Mouse (Mus musculus) lung, embryonic 14.5 days (tissue): ENCODE measurements around the gene Gm5737. TPM values are rescaled to one million over a fixed set of nuclear protein-coding genes. Genes with fewer than 3 reads are reported as not detected.

Source experiments
- ATAC-seq: fragments of 200-750 bp; cut with Nextera tagmentation; 2 replicates; pipeline ENCODE4 v1.8.0; 2017; ENCODE audit warnings: mild to moderate bottlenecking, moderate TSS enrichment, moderate library complexity; ENCODE audit not compliant: insufficient read depth
- DNase-seq: peaks from one replicate; pipeline ENCODE4 v3.0.0-alpha.2; 2015
- H3K27ac ChIP-seq: fragments of 300-500 bp; sonication (generic); 2 replicates; pipeline ENCODE4 v1.5.1; 2014; ENCODE audit warnings: low read depth, mild to moderate bottlenecking, moderate library complexity
- H3K27me3 ChIP-seq: fragments of 300-500 bp; sonication (generic); 2 replicates; pipeline ENCODE4 v1.6.1; 2014; ENCODE audit warnings: low read length, control low read depth; ENCODE audit not compliant: insufficient read depth
- H3K36me3 ChIP-seq: fragments of 300-500 bp; sonication (generic); 2 replicates; pipeline ENCODE4 v1.6.1; 2014; ENCODE audit warnings: control low read depth; ENCODE audit not compliant: insufficient read depth
- H3K4me1 ChIP-seq: fragments of 300-500 bp; sonication (generic); 2 replicates; pipeline ENCODE4 v1.6.1; 2014; ENCODE audit warnings: antibody characterized with exemption, control low read depth; ENCODE audit not compliant: insufficient read depth
- H3K4me2 ChIP-seq: fragments of 300-500 bp; sonication (generic); 2 replicates; pipeline ENCODE4 v1.6.1; 2014; ENCODE audit warnings: mild to moderate bottlenecking
- H3K4me3 ChIP-seq: fragments of 300-500 bp; sonication (generic); 2 replicates; pipeline ENCODE4 v1.5.1; 2014; ENCODE audit warnings: low read depth, low read length
- H3K9ac ChIP-seq: fragments of 300-500 bp; sonication (generic); 2 replicates; pipeline ENCODE4 v1.6.1; 2014
- H3K9me3 ChIP-seq: fragments of 300-500 bp; sonication (generic); 2 replicates; pipeline ENCODE4 v1.6.1; 2016; ENCODE audit warnings: low read depth, low read length, control low read depth
- CTCF ChIP-seq: IDR thresholded peaks from 2 replicates; pipeline ENCODE4 v1.5.1; 2016; ENCODE audit warnings: antibody characterized with exemption, low read depth
- WGBS: fragments of 180-500 bp; shearing (Covaris S2); extraction: QIAGEN DNeasy Blood & Tissue Kit; methylation state at CpG from one replicate; pipeline ENCODE4 v1.1.7; 2014; 5-methylcytosine and 5-hydroxymethylcytosine counted together
- polyA plus RNA-seq: library from polyadenylated mRNA; unstranded; fragments of >200 nt; fragmentation: Nextera tagmentation; extraction: Ambion mirVana; gene quantifications from 2 replicates; pipeline ENCODE4 v1.2.1, GENCODE M21; 2014

Gene Gm5737
- polyA plus RNA-seq, 1 experiment from 2014 or later: not detected

DNA sequence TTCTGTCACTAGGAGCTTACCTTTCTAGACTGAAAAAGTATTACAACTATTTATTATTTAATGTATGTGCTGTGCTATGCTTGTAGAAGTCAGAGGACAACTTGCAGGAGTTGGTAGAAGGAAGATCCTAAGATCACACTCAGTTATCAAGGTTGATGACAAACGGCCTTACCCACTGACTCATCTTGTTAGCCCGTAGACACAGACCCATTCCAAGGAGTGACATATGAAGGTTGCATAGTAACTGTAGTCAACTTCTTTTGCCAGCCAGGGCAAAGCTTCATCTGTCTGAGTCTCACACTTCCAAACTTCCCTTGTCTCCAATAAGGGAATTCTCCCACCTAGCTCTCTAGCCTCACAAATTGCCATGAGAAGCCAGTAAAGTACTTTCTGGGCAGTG, 54.5 kb downstream of the Gm5737 start:
- H3K4me2 ChIP-seq: no peak overlapping the region
- no peaks in the 10 kb centered on the region for H3K27me3 ChIP-seq
- peaks cover 14% of the 10 kb centered on the region for H3K4me1 ChIP-seq
- no peaks in the 10 kb centered on the region for H3K36me3 ChIP-seq
- DNase-seq: no peak
- H3K4me3 ChIP-seq: no peak overlapping the region
- 67% methylated on average over 2 of the region's 2 CpGs for WGBS
- H3K27ac ChIP-seq: peak overlapping the region; percentile 37; the same call in 1 of the 2 replicates
- ATAC-seq: no peak
- H3K9me3 ChIP-seq: no peaks in the 10 kb centered on the region
- H3K9ac ChIP-seq: no peak overlapping the region
- TF ChIP-seq CTCF: no peak

DNA sequence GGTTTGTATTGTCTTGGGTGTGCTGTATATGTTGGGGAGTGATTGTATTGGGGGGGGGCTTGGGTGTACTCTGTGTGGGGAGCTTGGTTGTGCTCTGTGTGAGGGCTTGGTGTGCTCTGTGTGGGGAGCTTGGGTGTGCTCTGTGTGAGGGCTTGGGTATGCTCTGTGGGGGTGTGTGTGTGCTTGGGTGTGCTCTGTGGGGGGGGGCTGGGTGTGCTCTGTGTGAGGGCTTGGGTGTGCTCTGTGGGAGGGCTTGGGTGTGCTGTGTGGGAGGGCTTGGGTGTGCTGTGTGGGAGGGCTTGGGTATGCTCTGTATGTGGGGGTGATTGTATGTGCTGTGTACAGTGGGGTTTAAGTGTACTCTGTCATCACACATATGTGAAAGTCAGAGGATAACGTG, 55.6 kb downstream of the Gm5737 start:
- peaks cover 14% of the 10 kb centered on the region for H3K4me1 ChIP-seq
- WGBS: 57% methylated on average over 1 of the region's 1 CpGs
- DNase-seq (no peak), ATAC-seq (no peak)
- no peaks in the 10 kb centered on the region for H3K27me3 ChIP-seq
- no peak for TF ChIP-seq CTCF
- no peaks in the 10 kb centered on the region for H3K36me3 ChIP-seq
- H3K4me3 ChIP-seq: no peak overlapping the region
- H3K9me3 ChIP-seq: no peaks in the 10 kb centered on the region
- H3K27ac ChIP-seq: no peak overlapping the region
- no peak overlapping the region for H3K9ac ChIP-seq
- no peak overlapping the region for H3K4me2 ChIP-seq

DNA sequence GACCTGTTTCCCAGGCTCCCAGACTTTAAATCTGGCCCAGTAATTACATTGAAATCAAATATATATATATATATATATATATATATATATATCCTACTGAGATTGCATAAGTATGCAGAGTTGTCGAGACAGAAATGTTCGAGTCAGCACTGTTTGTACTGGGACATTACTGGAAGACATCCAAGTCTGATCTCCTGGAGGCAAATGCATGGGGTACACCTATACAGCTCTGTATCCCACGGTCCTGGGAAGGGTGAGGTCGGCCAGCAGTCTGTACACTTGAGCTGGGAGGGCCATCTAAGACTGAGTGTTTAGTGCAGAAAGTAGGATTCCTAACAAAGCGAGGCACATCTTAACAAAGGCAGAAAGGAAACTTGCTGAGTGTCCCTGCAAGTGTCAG, 57.7 kb downstream of the Gm5737 start:
- Histone ChIP-seq H3K4me1 (peaks cover 7% of the 10 kb centered on the region), H3K27ac (peak overlapping the region; percentile 69; the same call in 1 of the 2 replicates)
- 26% methylated on average over 5 of the region's 5 CpGs for WGBS

DNA sequence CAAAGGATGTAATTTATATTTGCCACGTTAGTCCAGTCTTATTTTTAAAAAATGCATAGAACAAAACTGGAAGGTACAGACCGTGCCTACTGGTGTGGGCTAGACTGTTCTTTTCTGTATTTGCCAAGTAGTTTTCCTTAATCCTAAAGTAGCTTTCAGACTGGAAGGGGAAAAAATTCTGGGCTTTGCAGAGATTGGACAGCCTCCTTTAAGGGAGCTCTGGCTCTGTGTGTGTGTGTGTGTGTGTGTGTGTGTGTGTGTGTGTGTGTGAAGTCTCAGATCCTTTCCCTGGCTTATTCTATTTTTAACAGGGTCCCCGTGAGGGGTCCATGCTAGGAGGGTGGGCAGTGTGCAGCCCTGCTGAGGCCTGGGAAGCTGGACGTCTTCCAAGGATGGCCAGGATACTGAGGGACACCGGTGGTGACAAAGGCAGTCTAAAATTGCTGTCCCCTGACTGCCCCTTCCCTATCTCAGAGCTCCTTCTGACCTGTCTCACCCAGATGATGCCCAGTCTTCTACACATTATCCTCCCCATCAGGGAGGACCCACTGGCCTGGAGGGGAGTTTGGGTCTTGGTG, 58.4 kb downstream of the Gm5737 start:
- Histone ChIP-seq H3K9ac (0 out of 2 replicates have a peak overlapping the region, but pooled peaks have one; percentile 1), H3K27me3 (no peaks in the 10 kb centered on the region), H3K4me3 (no peak overlapping the region), H3K4me2 (no peak overlapping the region; the same call in 1 of the 2 replicates), H3K36me3 (no peaks in the 10 kb centered on the region), H3K27ac (peak overlapping the region; percentile 69; the same call in 1 of the 2 replicates), H3K9me3 (no peaks in the 10 kb centered on the region), H3K4me1 (peaks cover 7% of the 10 kb centered on the region; the same call in 1 of the 2 replicates)
- DNase-seq: no peak
- 49% methylated on average over 5 of the region's 5 CpGs for WGBS
- no peak for TF ChIP-seq CTCF
- no peak for ATAC-seq

More for the DNA sequence above, 57.7 kb downstream of the Gm5737 start:
- DNase-seq: peak; percentile 78
- H3K9me3 ChIP-seq: no peaks in the 10 kb centered on the region
- peak overlapping the region; percentile 35; the same call in 1 of the 2 replicates for H3K4me2 ChIP-seq
- H3K9ac ChIP-seq: no peak overlapping the region; the same call in 1 of the 2 replicates
- ATAC-seq: peak; percentile 74
- H3K27me3 ChIP-seq: no peaks in the 10 kb centered on the region
- no peak overlapping the region for H3K4me3 ChIP-seq
- no peak for TF ChIP-seq CTCF
- no peaks in the 10 kb centered on the region for H3K36me3 ChIP-seq

DNA sequence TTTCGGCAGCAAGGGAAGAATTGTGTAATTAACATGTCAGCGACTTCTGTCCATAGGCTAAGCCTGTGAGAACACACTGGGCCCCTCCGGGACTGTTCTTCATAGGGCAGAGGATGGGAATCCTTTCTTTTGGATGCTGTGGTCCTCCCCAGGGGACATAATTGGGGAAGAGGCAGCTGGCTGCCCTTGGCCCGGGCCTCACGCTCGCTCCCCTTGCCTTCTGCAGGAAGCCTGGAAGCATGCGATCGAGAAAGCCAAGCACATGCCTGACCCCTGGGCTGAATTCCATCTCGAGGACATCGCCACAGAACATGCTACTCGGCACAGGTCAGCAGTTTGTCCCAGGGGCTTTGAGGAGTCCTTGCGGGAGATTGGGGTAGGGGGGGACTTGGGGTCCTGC, 60.9 kb downstream of the Gm5737 start:
- H3K27ac ChIP-seq: no peak overlapping the region
- H3K4me3 ChIP-seq: no peak overlapping the region
- WGBS: 76% methylated on average over 12 of the region's 12 CpGs
- H3K4me2 ChIP-seq: no peak overlapping the region
- no peak for DNase-seq
- no peaks in the 10 kb centered on the region for H3K9me3 ChIP-seq
- H3K9ac ChIP-seq: no peak overlapping the region
- no peaks in the 10 kb centered on the region for H3K36me3 ChIP-seq
- H3K4me1 ChIP-seq: peaks cover 7% of the 10 kb centered on the region; the same call in 1 of the 2 replicates
- TF ChIP-seq CTCF: no peak
- no peak for ATAC-seq
- no peaks in the 10 kb centered on the region for H3K27me3 ChIP-seq

DNA sequence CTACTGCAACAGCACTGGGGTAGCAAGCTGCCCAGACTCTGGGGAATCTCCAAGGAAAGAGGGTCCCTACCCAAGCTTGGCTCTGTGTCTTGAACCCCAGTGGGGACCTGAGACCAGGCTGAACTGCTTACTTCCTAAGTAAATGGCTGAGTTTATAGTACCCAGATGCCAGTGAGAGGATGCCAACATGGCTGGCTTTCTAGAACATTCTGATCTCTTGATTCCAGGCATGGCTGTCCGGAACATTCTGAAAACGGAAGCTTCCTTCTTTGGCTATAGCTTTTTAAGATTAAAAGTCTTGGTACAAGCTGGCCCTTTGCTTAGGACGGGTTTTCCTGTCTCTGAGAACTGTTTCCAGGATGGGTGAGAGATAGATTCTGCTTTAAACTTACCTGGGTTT, 61.9 kb downstream of the Gm5737 start:
- H3K4me1 ChIP-seq: peaks cover 7% of the 10 kb centered on the region; the same call in 1 of the 2 replicates
- ATAC-seq (no peak), DNase-seq (no peak)
- no peak for TF ChIP-seq CTCF
- no peak overlapping the region for H3K9ac ChIP-seq
- H3K4me3 ChIP-seq: no peak overlapping the region
- no peak overlapping the region for H3K4me2 ChIP-seq
- no peaks in the 10 kb centered on the region for H3K36me3 ChIP-seq
- 90% methylated on average over 3 of the region's 3 CpGs for WGBS
- H3K27me3 ChIP-seq: no peaks in the 10 kb centered on the region
- no peak overlapping the region for H3K27ac ChIP-seq
- H3K9me3 ChIP-seq: no peaks in the 10 kb centered on the region

DNA sequence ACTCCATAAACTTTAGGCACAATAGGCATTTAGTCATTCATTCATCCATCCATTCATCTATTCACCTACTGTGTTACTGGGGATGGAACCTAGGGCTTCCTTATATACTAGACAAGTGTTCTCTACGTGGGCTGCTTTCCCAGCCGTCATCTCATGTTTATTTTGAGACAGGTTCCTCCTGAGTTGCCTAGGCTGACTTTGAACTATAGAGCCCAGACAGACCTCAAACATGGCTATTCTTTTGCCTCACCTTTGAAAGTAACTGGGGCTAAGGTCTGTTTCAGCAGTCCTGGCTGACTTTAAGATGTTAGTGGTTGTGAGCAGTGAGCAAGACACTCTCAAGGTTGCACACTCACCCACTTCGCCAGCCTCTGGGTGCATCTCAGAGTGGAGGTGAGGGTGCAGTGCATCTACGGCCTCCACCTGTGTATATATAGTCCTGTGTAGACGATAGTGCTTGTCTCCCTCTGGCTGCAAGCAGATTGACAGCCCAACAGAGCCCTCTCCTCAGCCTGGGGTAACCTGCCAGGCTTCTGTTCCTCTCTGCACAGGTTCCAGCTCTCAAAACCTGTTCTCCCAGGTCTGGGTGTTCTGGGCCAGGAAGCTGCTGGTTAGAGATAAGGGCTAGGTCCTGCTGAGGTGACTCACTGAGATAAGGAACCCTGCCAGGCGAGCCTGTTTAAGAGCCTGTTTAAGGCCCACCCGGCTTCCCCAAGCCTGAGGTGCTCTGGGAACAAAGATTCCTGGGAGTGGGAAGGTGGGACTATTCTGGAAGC, 62.8 kb downstream of the Gm5737 start:
- H3K4me3 ChIP-seq: no peak overlapping the region
- H3K9me3 ChIP-seq: no peaks in the 10 kb centered on the region
- peaks cover 3% of the 10 kb centered on the region; the same call in 1 of the 2 replicates for H3K4me1 ChIP-seq
- WGBS: 39% methylated on average over 7 of the region's 7 CpGs
- H3K27ac ChIP-seq: peak overlapping the region; percentile 67
- ATAC-seq: peak; percentile 85
- no peak overlapping the region for H3K9ac ChIP-seq
- no peaks in the 10 kb centered on the region for H3K36me3 ChIP-seq
- 0 out of 2 replicates have a peak overlapping the region, but pooled peaks have one; percentile 20 for H3K4me2 ChIP-seq
- TF ChIP-seq CTCF: no peak
- DNase-seq: peak; percentile 62
- no peaks in the 10 kb centered on the region for H3K27me3 ChIP-seq
